Mouse (Mus musculus): ENCODE data around the gene 2010111I01Rik. TPM values are rescaled to one million over a fixed set of nuclear protein-coding genes. Genes with fewer than 3 reads are reported as not detected.
"Not testable (repeated sequence)": the region's sequence is repeated elsewhere in the genome, so short reads cannot be mapped to it uniquely, and the experiment has no call there.

The 2010111I01Rik gene
- polyA plus RNA-seq, 1 experiment, result 26.6 TPM

GRCm38 (mm10) chr13:62996767-62997166, 32.1 kb downstream of the 2010111I01Rik start:
- Histone ChIP-seq H3K27me3 (ENCODE audit: control insufficient read depth, insufficient read depth, low read length) (no peaks in the 10 kb centered on the region), H3K4me3 (ENCODE audit: control insufficient read depth, low read depth, low read length) (no peak overlapping the region), H3K4me1 (ENCODE audit: control insufficient read depth, insufficient read depth, low read length) (no peaks in the 10 kb centered on the region), H3K36me3 (ENCODE audit: control insufficient read depth, insufficient read depth, low read length) (no peaks in the 10 kb centered on the region), H3K27ac (ENCODE audit: control insufficient read depth, insufficient read depth, low read depth, low read length) (no peak overlapping the region)
- TF ChIP-seq CTCF (IDR thresholded peaks at IDR 0.05; ENCODE audit: control insufficient read depth, insufficient read depth, insufficient replicate concordance, low read depth, low read length), result no peak
- TF ChIP-seq POLR2A (IDR thresholded peaks at IDR 0.05; ENCODE audit: control insufficient read depth, low read depth, low read length), result no peak

GRCm38 (mm10) chr13:63007491-63007890, 42.8 kb downstream of the 2010111I01Rik start:
- H3K36me3 ChIP-seq (ENCODE audit: control insufficient read depth, insufficient read depth, low read length); H3K4me3 ChIP-seq (ENCODE audit: control insufficient read depth, low read depth, low read length); H3K27ac ChIP-seq (ENCODE audit: control insufficient read depth, insufficient read depth, low read depth, low read length); H3K4me1 ChIP-seq (ENCODE audit: control insufficient read depth, insufficient read depth, low read length); H3K27me3 ChIP-seq (ENCODE audit: control insufficient read depth, insufficient read depth, low read length): not testable (repeated sequence)

- Histone ChIP-seq H3K27ac (ENCODE audit: control insufficient read depth, insufficient read depth, low read depth, low read length) (no peak overlapping the region), H3K4me1 (ENCODE audit: control insufficient read depth, insufficient read depth, low read length) (no peaks in the 10 kb centered on the region), H3K36me3 (ENCODE audit: control insufficient read depth, insufficient read depth, low read length) (no peaks in the 10 kb centered on the region), H3K4me3 (ENCODE audit: control insufficient read depth, low read depth, low read length) (no peak overlapping the region), H3K27me3 (ENCODE audit: control insufficient read depth, insufficient read depth, low read length) (no peaks in the 10 kb centered on the region)
- no peak for TF ChIP-seq POLR2A (IDR thresholded peaks at IDR 0.05; ENCODE audit: control insufficient read depth, low read depth, low read length)
- TF ChIP-seq CTCF (IDR thresholded peaks at IDR 0.05; ENCODE audit: control insufficient read depth, insufficient read depth, insufficient replicate concordance, low read depth, low read length), result no peak
Measured at GRCm38 (mm10) chr13:63010345-63011090, 45.8 kb downstream of the 2010111I01Rik start.

- no peaks in the 10 kb centered on the region for H3K36me3 ChIP-seq (ENCODE audit: control insufficient read depth, insufficient read depth, low read length)
- no peaks in the 10 kb centered on the region for H3K27me3 ChIP-seq (ENCODE audit: control insufficient read depth, insufficient read depth, low read length)
- H3K4me3 ChIP-seq (ENCODE audit: control insufficient read depth, low read depth, low read length), result no peak overlapping the region
- TF ChIP-seq POLR2A (IDR thresholded peaks at IDR 0.05; ENCODE audit: control insufficient read depth, low read depth, low read length), result no peak
- no peak for TF ChIP-seq CTCF (IDR thresholded peaks at IDR 0.05; ENCODE audit: control insufficient read depth, insufficient read depth, insufficient replicate concordance, low read depth, low read length)
- H3K27ac ChIP-seq (ENCODE audit: control insufficient read depth, insufficient read depth, low read depth, low read length), result no peak overlapping the region
- H3K4me1 ChIP-seq (ENCODE audit: control insufficient read depth, insufficient read depth, low read length), result no peaks in the 10 kb centered on the region
Measured at GRCm38 (mm10) chr13:63014353-63014752, 49.7 kb downstream of the 2010111I01Rik start.

- TF ChIP-seq POLR2A (IDR thresholded peaks at IDR 0.05; ENCODE audit: control insufficient read depth, low read depth, low read length) (no peak), CTCF (IDR thresholded peaks at IDR 0.05; ENCODE audit: control insufficient read depth, insufficient read depth, insufficient replicate concordance, low read depth, low read length) (no peak)
- H3K4me3 ChIP-seq (ENCODE audit: control insufficient read depth, low read depth, low read length), result no peak overlapping the region
- no peaks in the 10 kb centered on the region for H3K27me3 ChIP-seq (ENCODE audit: control insufficient read depth, insufficient read depth, low read length)
- no peaks in the 10 kb centered on the region for H3K36me3 ChIP-seq (ENCODE audit: control insufficient read depth, insufficient read depth, low read length)
- H3K4me1 ChIP-seq (ENCODE audit: control insufficient read depth, insufficient read depth, low read length), result no peaks in the 10 kb centered on the region
- no peak overlapping the region for H3K27ac ChIP-seq (ENCODE audit: control insufficient read depth, insufficient read depth, low read depth, low read length)
Measured at GRCm38 (mm10) chr13:63015362-63015761, 50.7 kb downstream of the 2010111I01Rik start.

GRCm38 (mm10) chr13:63016056-63016455, 51.4 kb downstream of the 2010111I01Rik start:
- no peaks in the 10 kb centered on the region for H3K27me3 ChIP-seq (ENCODE audit: control insufficient read depth, insufficient read depth, low read length)

GRCm38 (mm10) chr13:63023243-63024217, 58.8 kb downstream of the 2010111I01Rik start:
- no peak overlapping the region for H3K27ac ChIP-seq (ENCODE audit: control insufficient read depth, insufficient read depth, low read depth, low read length)
- H3K36me3 ChIP-seq (ENCODE audit: control insufficient read depth, insufficient read depth, low read length), result no peaks in the 10 kb centered on the region
- TF ChIP-seq CTCF (IDR thresholded peaks at IDR 0.05; ENCODE audit: control insufficient read depth, insufficient read depth, insufficient replicate concordance, low read depth, low read length), result no peak
- TF ChIP-seq POLR2A (IDR thresholded peaks at IDR 0.05; ENCODE audit: control insufficient read depth, low read depth, low read length), result no peak
- H3K27me3 ChIP-seq (ENCODE audit: control insufficient read depth, insufficient read depth, low read length), result no peaks in the 10 kb centered on the region
- no peaks in the 10 kb centered on the region for H3K4me1 ChIP-seq (ENCODE audit: control insufficient read depth, insufficient read depth, low read length)
- no peak overlapping the region for H3K4me3 ChIP-seq (ENCODE audit: control insufficient read depth, low read depth, low read length)

More at GRCm38 (mm10) chr13:63016056-63016455, 51.4 kb downstream of the 2010111I01Rik start:
- H3K4me1 ChIP-seq (ENCODE audit: control insufficient read depth, insufficient read depth, low read length), result no peaks in the 10 kb centered on the region
- no peak overlapping the region for H3K4me3 ChIP-seq (ENCODE audit: control insufficient read depth, low read depth, low read length)
- no peaks in the 10 kb centered on the region for H3K36me3 ChIP-seq (ENCODE audit: control insufficient read depth, insufficient read depth, low read length)
- no peak overlapping the region for H3K27ac ChIP-seq (ENCODE audit: control insufficient read depth, insufficient read depth, low read depth, low read length)
- TF ChIP-seq CTCF (IDR thresholded peaks at IDR 0.05; ENCODE audit: control insufficient read depth, insufficient read depth, insufficient replicate concordance, low read depth, low read length) (no peak), POLR2A (IDR thresholded peaks at IDR 0.05; ENCODE audit: control insufficient read depth, low read depth, low read length) (no peak)
